Mouse (Mus musculus) cerebellum, adult 9-10 months (tissue): Measurements from ENCODE around the gene Ifnl2.

Source experiments
- DNase-seq: peaks from one replicate; pipeline ENCODE4 v3.0.0; 2022

The Ifnl2 gene

DNA sequence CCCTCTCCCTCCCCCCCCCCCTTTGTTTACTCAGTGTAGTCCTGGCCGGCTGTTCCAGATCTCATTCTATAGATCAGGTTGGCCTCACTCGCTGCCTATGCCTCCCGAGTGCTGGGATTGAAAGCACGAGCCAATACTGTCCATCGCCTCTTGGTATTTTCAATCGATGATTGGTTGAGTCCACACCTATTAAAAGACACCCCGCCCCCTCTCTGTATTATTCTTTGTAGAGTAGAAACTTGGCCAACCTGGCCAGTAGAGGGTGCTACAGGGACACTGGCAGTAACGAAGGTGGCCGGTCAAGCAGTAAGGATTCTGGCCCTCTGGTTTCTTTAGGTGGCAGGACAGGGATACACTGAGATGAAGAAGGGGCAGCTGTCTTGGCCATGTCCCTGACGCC lies 19.8 kb downstream of the Ifnl2 start:
- peak; percentile 89 for DNase-seq

DNA sequence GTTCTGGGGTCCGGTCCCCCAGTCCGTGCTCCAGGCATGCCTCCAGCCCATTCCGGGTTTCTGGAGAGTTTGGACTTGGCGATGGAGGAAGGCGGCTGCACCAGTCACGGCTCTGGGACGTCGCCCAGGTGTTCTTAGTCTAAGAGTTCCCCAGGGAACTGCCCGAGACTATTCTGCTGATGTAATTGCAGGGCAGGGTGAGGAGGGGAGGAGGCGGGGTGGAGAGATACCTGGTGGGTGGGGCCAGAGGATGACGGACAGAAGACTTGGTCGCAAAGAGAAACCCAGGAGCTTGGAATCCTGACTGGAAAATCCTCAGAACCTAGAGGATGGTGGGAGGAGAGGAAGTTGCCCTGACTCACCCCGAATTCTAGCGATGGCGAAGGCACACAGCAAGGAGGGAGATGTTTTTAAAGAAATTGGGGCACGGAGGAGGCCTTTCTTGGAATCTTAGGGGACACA lies 22.2 kb downstream of the Ifnl2 start:
- no peak for DNase-seq

DNA sequence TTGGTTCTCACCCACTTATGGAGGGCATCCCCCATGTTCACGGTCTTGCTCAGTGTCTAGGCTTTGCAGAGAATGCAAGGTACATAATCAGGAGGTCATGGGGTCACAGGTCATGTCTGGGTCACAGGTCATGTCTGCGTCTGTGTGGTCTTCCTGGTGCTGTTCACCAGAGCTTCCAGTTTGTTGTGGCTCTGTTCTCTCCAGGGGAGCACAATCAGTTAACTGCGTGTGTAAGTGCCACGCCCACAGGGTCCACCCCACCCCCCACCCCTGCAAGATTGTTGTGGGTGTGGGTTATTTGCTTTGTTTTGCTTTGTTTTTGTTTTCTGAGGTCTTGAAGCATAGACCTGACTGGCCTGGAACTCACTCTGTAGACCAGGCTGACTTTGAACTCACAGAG lies 26.1 kb downstream of the Ifnl2 start:
- DNase-seq, result no peak

DNA sequence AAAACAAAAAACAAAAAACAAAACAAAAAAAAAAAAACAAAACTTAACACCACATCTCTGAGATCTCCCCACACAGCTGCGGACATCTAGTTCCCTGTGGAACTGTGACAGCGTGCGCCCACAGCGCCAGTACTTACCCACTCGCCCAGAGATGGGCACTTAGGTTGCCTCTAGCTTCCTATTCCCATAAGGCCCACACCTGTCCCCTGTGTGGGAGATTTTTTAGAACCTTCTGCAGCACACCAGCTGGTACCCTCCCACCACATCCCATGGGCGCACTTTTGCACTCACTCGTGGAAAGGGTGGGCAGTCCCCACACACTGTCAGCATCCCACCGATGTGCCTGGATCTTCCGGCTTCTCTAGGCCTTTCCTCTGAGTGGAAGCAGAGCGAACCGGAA lies 27.4 kb downstream of the Ifnl2 start:
- DNase-seq, result no peak

DNA sequence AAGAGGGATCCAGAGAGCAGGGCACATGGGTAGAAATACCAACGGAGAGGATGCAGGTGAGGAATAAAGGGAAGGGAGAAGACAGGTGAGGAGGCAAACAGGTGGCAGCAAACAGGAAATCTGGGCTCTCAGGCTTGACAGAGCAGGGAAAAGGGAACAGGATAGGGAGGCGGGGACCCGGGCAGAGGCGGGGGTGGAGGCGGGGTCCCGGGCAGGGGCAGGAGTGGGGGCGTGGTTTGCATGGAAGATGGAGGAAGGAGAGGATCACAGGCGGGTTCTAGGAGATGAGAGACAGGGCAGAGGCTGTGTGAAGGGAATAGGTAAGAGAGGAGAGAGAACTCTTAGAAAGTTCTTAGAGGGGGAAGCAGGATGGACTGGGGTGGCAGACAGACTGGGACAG lies 31.4 kb downstream of the Ifnl2 start:
- DNase-seq, result no peak

DNA sequence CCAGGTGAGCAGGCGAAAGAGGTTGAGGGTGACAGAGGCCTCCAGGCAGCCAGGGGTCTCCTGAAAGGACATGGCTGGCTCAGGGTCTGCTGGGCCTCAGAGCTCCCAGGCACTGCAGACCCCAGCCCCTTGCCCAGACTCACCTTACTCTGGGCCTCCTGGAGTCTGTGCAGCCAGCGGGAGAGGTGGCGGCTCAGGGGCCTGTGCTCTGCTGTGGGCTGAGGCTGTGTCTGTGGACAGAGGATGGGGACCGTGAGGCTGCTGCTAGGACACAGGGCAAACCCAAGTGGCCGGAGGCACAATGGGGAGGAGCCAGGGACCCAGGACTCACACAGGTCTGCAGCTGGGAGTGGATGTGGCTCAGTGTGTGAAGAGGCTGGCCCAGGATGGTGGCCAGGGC lies 32.9 kb downstream of the Ifnl2 start:
- DNase-seq, result no peak

DNA sequence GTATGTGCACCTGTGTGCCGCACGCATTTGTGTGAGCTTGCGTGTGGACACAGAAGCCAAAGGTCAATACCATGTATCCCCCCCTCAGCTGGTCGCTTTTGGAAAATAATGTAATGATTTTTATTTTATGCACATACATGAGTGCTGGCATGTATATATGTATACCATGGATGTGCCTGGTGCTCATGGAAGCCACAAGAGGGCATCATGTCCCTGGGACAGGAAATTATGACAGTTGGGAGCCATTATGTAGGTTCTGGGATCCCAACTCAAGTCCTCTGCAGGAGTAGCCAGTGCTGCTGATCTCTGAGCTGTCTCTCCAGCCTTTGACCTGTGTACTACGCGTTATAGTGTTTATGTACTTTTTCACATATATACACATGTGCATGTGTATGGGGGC lies 34.1 kb downstream of the Ifnl2 start:
- no peak for DNase-seq

DNA sequence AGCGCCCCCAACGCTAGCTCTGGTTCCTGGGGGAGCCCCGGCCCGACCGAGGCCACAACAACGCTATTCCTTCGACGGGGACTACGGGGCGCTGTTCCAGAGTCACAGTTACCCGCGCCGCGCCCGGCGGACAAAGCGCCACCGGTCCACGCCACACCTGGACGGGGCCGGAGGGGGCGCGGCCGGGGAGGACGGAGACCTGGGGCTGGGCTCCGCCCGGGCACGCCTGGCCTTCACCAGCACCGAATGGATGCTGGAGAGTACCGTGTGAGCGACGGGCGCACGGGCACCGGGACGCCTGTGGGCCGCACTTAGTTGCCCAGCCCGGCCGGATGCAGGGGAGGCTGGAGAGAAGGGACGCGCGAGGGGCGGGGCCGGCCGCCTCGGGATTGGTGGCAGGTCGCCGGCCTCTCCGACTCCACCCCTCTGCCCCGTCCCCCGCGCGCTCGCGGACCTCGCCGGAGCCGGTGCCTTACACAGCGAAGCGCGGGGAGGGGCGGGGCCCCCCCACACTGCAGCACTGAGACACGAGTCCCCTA lies 43.0 kb downstream of the Ifnl2 start:
- DNase-seq, result no peak

DNA sequence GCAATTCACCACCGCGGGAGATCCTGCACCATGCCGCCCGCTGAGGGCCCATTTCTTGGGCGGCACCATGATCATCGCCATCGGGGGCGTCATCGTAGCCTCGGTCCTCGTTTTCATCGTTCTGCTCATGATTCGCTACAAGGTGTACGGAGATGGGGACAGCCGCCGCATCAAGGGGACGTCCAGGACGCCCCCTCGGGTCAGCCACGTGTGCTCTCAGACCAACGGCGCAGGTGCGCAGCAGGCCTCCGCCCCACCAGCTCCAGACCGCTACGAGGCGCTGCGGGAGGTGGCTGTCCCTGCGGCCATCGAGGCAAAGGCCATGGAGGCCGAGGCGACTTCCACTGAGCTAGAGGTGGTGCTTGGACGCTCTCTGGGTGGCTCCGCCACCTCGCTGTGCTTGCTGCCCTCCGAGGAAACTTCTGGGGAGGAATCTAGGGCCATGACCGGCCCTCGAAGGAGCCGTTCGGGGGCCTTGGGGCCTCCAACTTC lies 43.5 kb downstream of the Ifnl2 start:
- no peak for DNase-seq

DNA sequence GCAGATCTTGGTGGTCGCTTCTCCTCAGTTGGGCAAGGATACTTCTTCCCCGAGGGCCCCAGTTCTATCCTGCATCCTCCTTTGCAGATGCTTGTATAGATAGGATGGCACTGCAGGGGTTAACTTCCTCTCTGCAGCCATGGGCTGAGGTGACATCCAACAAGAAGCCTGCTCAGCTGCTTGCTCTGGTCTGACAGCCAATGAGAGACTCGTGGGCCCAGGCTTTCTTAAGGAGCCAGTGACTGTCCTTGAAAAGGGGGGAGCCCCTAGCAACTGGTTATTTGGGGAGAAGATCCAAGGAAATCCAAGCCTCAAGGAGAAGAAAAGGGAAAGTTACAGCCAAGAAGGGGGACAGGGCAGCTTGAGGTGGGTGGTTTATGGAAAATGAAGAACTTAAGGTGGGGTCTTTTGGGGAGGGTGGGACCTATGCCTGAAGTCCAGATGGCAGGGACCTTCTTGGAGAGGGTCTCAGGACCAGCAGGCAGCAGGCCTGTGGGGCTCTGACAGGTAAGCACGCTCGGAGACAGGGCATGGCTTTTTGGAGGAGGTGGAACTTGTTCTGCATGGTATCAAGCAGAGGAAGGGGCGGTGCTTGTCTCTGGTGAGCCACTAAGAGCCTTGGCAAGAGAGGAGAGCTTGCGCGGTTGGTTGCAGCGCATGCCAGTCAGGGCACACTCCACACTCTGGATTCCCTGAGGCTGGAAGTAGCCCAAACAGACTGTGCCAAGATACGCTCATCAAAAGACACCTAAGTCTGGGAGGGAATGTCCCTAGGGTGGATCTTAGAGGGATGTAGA lies 45.6 kb downstream of the Ifnl2 start:
- peak; percentile 94 for DNase-seq

DNA sequence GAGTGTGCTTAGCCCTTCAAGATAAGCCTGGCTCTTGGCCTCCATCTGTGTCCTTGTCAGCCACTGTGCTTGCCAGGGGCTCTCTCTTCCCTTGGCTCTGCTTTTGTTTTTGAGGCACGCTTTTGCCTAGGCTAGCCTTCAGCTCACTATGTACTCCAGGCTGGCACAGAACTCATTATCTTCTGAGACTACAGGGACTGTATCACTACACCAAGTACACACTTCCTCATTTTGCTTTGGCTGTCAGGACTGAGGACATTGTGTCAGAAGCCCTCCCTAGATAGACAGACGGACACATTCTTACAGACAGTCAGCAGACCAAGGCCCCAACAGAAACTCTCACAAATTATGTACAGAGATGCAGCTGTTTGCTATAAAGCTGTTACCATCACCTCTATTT lies 47.5 kb downstream of the Ifnl2 start:
- DNase-seq, result no peak

DNA sequence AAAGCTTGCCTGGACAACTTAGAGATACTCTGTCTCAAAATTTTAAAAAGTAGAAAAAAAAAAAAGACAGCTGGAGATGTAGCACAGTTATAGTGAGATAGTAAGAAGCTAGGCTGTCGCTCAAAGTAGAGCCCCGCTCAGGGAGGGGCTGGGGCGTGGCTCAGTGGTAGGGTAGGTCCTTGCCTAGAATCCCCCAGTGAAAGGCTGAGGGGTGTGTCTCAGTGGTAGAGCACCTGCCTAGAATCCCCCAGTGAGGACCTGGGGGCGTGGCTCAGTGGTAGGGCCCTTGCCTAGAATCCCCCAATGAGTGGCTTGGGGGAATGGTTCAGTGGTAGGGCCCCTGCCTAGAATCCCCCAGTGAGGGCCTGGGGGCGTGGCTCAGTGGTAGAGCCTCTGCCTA lies 49.9 kb downstream of the Ifnl2 start:
- no peak for DNase-seq
